Mouse (Mus musculus) embryonic facial prominence, embryonic 10.5 days (tissue): ENCODE measurements around the gene Hist3h2a. TPM values are rescaled to one million over a fixed set of nuclear protein-coding genes. Genes with fewer than 3 reads are reported as not detected.

ENCODE experiments used
- DNase-seq: peaks from one replicate; pipeline ENCODE4 v3.0.0-alpha.2; 2017; ENCODE audit warnings: low spot score
- H3K27ac ChIP-seq: fragments of 300-500 bp; sonication (generic); replicated peaks from 2 replicates; pipeline ENCODE4 v1.5.1; 2016; ENCODE audit warnings: mild to moderate bottlenecking
- H3K27me3 ChIP-seq: fragments of 300-500 bp; sonication (generic); replicated peaks from 2 replicates; pipeline ENCODE4 v1.6.1; 2016; ENCODE audit warnings: low read depth, mild to moderate bottlenecking; ENCODE audit not compliant: poor library complexity, severe bottlenecking
- H3K36me3 ChIP-seq: fragments of 300-500 bp; sonication (generic); replicated peaks from 2 replicates; pipeline ENCODE4 v1.6.1; 2016; ENCODE audit warnings: mild to moderate bottlenecking, moderate library complexity
- H3K4me1 ChIP-seq: fragments of 300-500 bp; sonication (generic); 2 replicates; pipeline ENCODE4 v1.6.1; 2016
- H3K4me3 ChIP-seq: fragments of 300-500 bp; sonication (generic); 2 replicates; pipeline ENCODE4 v1.5.1; 2016; ENCODE audit warnings: mild to moderate bottlenecking, moderate library complexity
- H3K9me3 ChIP-seq: fragments of 300-500 bp; sonication (generic); 2 replicates; pipeline ENCODE4 v1.6.1; 2016; ENCODE audit warnings: mild to moderate bottlenecking
- WGBS: fragments of 180-500 bp; shearing (Covaris S2); methylation state at CpG from one replicate; pipeline ENCODE4 v1.1.7; 2016; 5-methylcytosine and 5-hydroxymethylcytosine counted together
- polyA plus RNA-seq: library from polyadenylated mRNA; unstranded; fragments of >200 nt; fragmentation: Nextera tagmentation; extraction: Ambion mirVana; gene quantifications from 2 replicates; pipeline ENCODE4 v1.2.1, GENCODE M21; 2016

Hist3h2a gene
- 17.8 and 19.0 TPM in 2 replicates for polyA plus RNA-seq

DNA sequence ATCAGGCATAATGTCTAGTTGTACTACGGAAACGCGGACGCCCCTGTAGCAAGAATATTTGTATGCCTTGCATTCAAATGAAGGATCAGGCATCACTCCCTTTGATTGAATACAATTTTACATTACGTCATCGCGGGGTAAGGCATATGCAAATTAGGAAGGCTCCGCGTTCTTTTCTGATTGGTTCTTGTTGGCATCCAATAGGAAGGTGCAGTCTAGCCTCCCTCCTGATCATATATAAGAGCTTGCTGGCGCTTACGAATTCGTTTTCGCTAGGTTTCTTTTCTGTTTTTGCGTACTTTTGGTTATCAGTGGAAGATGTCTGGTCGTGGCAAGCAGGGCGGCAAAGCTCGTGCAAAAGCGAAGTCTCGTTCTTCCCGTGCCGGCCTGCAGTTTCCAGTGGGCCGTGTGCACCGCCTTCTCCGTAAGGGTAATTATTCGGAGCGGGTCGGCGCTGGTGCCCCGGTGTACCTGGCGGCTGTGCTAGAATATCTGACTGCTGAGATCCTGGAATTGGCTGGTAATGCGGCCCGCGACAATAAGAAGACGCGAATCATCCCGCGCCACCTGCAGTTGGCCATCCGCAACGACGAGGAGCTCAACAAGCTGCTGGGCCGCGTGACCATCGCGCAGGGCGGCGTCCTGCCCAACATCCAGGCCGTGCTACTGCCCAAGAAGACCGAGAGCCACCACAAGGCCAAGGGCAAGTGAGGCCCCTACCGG is at the start of gene Hist3h2a, which contains the start of gene Trim17:
TSS of gene Hist3h2a (plus strand) at position 266 of the 723 bp plus-strand sequence.
TSS of gene Trim17 (plus strand) at position 266 of the 723 bp plus-strand sequence.
- Histone ChIP-seq H3K4me3 (peak within 1 kb of the TSS; percentile 83), H3K27ac (peak within 1 kb of the TSS; percentile 96), H3K9me3 (no peaks in the 10 kb centered on the region), H3K27me3 (peaks cover 48% of the 10 kb centered on the region), H3K4me1 (peaks cover 43% of the 10 kb centered on the region), H3K36me3 (peaks cover 19% of the 10 kb centered on the region)
- WGBS: under 1% methylated on average over 49 of the region's 49 CpGs
- DNase-seq: peak; percentile 85

DNA sequence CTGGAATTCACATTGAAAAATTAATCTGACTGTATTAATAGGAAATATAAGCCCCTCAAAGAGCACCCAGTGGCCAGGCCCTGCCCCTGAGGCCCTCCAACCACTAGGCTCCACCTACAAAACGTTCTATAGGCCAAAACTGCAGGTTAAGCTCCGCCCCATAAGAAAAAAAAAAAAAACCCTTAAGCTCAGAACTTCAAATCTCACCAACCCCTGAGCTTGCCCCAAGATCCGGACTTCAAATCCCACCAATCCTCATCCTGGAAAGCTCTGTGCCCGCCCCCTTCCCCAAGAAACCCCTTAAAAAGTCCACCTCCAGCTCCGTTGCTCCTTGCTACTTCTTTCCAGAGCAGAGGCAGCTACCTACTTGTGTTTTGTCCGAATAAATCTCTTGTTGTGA is 49.6 kb upstream of the Hist3h2a start:
- Histone ChIP-seq H3K4me1 (peaks cover 13% of the 10 kb centered on the region), H3K36me3 (peaks cover 24% of the 10 kb centered on the region), H3K9me3 (no peaks in the 10 kb centered on the region), H3K27ac (no peak overlapping the region), H3K4me3 (peak overlapping the region; percentile 84), H3K27me3 (no peaks in the 10 kb centered on the region)
- WGBS: 47% methylated on average over 6 of the region's 6 CpGs
- peak; percentile 42 for DNase-seq

DNA sequence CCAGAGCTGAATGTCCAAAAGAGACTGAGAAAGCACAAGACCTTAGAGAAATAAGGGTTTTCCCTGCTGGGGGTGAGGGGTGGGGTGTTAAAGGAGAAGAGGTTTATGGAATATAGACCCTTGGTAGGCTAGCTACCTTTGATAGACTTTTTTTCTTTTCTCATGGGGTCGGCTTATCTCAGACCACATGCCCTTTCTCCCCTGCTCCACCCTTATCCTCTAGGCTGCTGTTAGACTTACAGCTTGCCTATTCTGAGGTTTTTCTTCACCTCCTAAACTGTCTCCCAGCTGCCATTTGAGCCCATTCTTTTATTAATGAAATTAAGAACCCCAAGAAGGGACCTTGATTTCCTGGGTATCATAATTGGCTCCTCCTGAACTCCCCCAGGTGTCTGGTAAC is 40.7 kb upstream of the Hist3h2a start:
- WGBS: 93% methylated on average over 1 of the region's 1 CpGs
- no peak overlapping the region; the same call in 1 of the 2 replicates for H3K27ac ChIP-seq

DNA sequence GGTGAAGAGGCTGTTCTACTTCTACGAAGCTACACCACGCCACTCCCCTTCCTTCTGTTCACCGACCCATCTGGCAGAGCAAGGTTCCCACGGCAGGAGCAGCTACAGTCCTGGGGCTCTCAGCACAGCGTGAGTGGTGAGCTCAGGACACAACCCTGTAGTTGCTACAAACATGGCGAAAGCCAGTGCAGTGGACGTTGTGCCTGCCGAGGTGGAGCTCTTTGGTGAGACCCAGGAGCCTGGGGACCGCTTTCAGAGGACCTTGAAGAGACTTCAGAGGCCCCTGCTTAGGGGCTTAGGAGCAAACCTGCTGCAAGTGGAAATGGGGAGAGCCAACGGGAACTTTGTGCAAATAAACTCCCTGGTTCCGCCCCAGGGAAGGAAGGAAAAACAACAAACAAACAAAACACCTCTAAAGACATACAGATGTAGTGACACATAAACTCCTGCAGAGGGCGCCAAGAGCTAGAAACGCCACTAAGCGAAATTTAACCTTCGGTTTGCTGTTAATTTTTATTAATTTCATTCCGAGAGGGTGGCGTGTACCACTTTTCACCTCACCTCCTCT is 39.9 kb upstream of the Hist3h2a start:
- Histone ChIP-seq H3K27me3 (no peaks in the 10 kb centered on the region; the same call in 1 of the 2 replicates), H3K36me3 (no peaks in the 10 kb centered on the region), H3K4me3 (peak overlapping the region; percentile 48), H3K27ac (peak overlapping the region; percentile 82), H3K4me1 (peaks cover 15% of the 10 kb centered on the region), H3K9me3 (no peaks in the 10 kb centered on the region)
- WGBS: 19% methylated on average over 17 of the region's 17 CpGs
- DNase-seq: peak; percentile 40

More for the DNA sequence above, 40.7 kb upstream of the Hist3h2a start:
- Histone ChIP-seq H3K4me3 (no peak overlapping the region), H3K9me3 (no peaks in the 10 kb centered on the region), H3K4me1 (peaks cover 13% of the 10 kb centered on the region; the same call in 1 of the 2 replicates), H3K36me3 (no peaks in the 10 kb centered on the region), H3K27me3 (no peaks in the 10 kb centered on the region; the same call in 1 of the 2 replicates)
- no peak for DNase-seq

DNA sequence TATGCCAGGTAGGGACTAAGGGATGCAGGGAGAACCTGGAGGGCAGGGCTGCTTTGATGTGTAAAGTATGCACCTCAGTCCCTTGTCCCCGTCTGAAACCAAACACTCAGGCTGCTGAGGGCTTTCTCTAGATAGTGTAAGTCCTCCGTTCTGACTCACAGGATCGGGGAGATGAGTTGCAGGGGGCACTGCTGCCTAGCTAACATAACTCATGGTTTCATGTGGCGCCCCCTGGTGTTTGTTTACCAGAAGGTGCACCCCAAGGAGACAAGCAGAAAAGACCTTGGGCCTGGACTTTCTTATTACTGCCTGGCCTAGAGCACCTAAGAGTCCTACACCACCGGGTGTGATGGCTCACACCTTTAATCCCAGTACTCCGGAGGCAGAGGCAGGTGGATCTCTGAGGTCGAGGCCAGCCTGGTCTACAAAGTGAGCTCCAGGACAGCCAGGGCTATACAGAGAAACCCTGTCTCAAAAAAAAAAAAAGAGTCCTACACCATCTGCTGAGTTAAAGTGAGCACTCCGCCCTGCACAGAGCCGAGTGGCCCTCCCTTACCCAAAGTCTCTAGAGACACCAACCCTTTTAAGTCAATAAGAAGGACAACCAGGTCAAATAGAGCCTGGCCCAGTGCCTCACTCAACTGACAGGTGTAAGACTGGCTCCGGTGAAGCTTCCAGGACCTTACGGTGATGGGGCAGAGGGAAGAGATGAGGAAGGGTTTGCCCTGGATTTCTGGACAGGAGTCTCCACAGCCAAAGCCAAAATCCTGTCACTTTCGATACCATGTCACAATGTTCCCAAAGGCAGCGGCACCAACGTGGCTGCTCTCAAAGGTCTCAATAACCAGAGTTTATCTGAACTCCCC is 37.4 kb upstream of the Hist3h2a start:
- WGBS: 55% methylated on average over 14 of the region's 14 CpGs
- Histone ChIP-seq H3K4me3 (no peak overlapping the region), H3K9me3 (no peaks in the 10 kb centered on the region), H3K27me3 (no peaks in the 10 kb centered on the region; the same call in 1 of the 2 replicates), H3K4me1 (peaks cover 17% of the 10 kb centered on the region), H3K27ac (no peak overlapping the region), H3K36me3 (no peaks in the 10 kb centered on the region)
- peak; percentile 51 for DNase-seq

DNA sequence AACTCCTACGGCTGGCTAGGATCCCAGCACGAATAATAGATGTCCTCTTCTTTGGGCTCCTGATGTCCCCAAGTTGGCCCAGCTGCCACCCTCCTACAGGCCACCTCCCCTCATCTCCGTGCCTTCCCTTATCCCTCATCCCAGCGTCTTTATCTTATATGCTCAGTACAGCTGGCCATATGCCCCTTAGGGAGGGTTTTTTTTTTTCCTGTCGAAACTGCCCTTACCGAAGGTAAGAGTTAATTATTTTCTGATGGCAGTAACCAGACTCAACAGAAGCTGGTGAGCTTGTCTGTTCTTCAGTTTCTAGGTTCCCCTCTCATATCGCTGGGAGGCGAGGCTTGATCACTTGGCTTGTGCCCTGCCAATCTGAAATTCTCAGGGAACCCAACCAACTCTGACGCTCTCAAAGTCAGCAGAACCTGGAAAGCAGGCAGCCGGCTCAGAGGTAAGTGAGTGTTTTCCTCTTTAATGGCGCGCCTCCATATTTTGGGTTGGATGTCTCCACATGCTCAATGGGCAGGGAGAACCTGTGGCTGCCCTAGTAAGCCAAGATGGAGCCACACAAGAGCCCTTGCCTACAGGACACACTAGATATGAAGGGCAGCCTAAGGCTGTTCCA is 36.6 kb upstream of the Hist3h2a start, which contains the start of gene Btnl10:
TSS of gene Btnl10 (plus strand) at position 164 of the 622 bp plus-strand sequence.
- no peaks in the 10 kb centered on the region for H3K36me3 ChIP-seq
- H3K4me3 ChIP-seq: no peak within 1 kb of the TSS
- 82% methylated on average over 12 of the region's 12 CpGs for WGBS

DNA sequence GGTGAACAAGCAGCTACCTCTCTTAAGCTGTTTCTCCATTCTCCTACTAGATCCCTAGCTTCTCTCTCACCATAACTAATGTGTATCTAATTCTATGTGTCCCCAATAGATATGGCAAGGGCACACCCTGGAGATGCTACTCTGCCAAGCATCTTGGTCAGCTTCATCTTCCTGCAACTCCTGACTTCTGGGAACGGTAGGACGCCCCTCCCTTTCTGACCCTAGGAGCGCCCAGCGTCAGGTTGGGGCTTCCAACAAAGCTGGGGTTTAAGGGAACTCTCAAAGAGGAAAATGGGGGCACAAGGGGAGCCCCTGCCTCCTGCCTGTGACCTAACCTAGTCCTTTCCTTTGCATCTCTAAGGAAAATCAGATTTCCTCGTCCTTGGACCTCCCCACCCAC is 35.7 kb upstream of the Hist3h2a start:
- H3K9me3 ChIP-seq: no peaks in the 10 kb centered on the region
- H3K36me3 ChIP-seq: no peaks in the 10 kb centered on the region
- H3K4me3 ChIP-seq: no peak overlapping the region
- H3K4me1 ChIP-seq: peaks cover 17% of the 10 kb centered on the region
- 79% methylated on average over 5 of the region's 5 CpGs for WGBS
- no peak for DNase-seq
- H3K27ac ChIP-seq: no peak overlapping the region
- no peaks in the 10 kb centered on the region; the same call in 1 of the 2 replicates for H3K27me3 ChIP-seq

More for the DNA sequence above, 36.6 kb upstream of the Hist3h2a start, which contains the start of gene Btnl10:
- Histone ChIP-seq H3K27me3 (no peaks in the 10 kb centered on the region; the same call in 1 of the 2 replicates), H3K27ac (no peak within 1 kb of the TSS), H3K9me3 (no peaks in the 10 kb centered on the region), H3K4me1 (peaks cover 17% of the 10 kb centered on the region)
- DNase-seq: no peak

DNA sequence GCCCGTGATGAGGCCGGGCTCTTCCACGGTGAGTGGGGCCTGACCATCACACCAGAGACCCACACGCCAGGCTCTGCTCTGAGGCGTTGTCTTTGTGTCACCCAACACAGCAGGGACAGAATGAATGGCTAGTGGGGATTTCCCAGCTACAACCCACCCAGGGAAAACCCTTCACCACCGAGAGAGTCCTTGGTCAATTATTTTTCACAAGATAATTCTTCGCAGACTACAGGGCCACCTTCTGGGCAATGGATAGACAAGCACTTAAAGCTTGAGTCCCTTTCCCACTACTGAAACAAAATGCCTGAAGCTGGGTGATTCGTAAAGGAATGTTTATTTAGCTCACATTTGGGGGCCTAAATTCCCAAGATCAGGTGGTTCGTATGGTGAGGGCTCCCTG is 32.1 kb upstream of the Hist3h2a start:
- Histone ChIP-seq H3K9me3 (no peaks in the 10 kb centered on the region), H3K27ac (no peak overlapping the region), H3K27me3 (no peaks in the 10 kb centered on the region), H3K4me3 (no peak overlapping the region), H3K4me1 (peaks cover 10% of the 10 kb centered on the region), H3K36me3 (no peaks in the 10 kb centered on the region)
- DNase-seq: no peak
- 86% methylated on average over 9 of the region's 9 CpGs for WGBS

DNA sequence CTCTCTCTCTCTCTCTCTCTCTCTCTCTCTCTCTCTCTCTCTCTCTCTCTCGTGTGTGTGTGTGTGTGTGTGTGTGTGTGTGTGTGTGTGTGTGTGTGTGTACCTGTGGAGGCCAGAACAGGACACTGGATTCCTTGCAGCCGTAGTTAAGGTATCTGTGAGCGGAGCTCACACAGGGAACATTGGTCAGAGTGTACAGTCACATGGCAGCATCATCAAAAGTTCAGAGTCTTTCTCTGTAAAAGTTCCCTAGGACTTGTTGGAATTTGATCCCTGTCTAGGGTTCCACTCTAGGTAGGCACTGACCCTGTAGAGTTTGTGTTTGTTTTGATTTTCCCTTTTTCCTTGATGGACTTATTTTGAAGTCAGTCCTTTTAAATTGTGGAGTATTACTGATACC is 27.8 kb upstream of the Hist3h2a start:
- WGBS: 80% methylated on average over 2 of the region's 3 CpGs
- Histone ChIP-seq H3K4me3 (no peak overlapping the region), H3K4me1 (peaks cover 11% of the 10 kb centered on the region), H3K27ac (no peak overlapping the region), H3K9me3 (no peaks in the 10 kb centered on the region), H3K36me3 (peaks cover 8% of the 10 kb centered on the region), H3K27me3 (no peaks in the 10 kb centered on the region)
- DNase-seq: no peak

DNA sequence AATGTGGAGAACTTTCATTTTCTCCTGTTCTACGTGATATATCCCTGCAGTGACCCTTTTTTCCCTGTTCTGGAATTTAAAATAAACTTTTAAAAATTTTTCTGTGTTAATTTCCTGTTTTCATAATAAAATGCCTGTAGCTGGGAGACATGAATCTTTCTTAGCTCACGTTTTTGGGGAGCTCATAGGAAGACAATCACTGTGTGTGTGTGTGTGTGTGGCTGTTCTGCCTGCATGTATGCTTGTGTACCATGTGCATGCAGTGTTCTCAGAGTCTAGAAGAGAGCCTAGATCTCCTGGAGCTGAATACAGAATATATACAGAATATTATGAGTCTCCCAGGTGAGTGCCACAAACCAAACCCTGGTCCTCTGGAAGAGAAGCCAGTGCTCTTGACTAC is 27.4 kb upstream of the Hist3h2a start:
- Histone ChIP-seq H3K4me1 (peaks cover 11% of the 10 kb centered on the region), H3K27me3 (no peaks in the 10 kb centered on the region), H3K4me3 (no peak overlapping the region), H3K9me3 (no peaks in the 10 kb centered on the region), H3K36me3 (peaks cover 12% of the 10 kb centered on the region), H3K27ac (no peak overlapping the region)
- DNase-seq: no peak
- WGBS: 68% methylated on average over 2 of the region's 2 CpGs

DNA sequence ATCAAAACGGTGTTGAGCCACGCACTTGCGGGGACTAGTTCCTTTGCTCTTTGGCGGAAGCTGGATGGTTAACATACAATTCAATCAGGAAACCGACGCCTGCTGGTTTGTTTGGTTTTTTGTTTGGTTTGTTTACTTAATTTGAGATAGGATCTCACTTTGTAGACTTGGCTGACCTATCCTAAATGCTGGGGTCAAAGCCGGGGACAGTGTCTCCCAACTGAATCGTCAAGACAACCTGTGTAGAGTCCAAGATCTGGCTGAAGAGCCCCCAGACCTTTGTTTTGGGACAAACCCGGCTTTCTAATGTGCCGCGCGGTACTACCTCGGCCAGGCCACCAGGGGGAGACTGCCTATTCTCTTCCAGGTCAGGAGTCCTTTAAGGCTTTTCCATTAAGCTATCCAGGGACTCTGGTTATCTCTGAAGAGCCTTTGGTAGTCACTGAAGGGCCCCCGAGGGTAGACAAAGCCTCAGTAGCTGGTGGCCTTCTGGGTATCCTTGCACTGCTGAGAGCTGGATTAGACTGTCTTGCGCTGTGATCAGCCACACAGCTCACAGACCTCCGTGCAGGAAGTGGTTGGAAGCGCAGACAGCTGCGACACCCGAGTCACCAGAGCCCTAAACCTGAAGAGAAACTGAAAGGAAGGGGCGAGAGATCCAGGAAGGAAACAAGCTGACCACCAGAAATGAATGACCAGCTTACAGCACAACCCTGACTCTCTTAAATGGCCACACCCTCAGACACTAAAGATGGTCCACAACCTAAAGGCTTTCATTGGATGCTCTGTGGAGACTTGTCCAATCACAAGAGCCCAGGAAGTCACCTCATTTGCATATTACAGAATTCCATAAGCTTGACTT is 26.5 kb upstream of the Hist3h2a start:
- Histone ChIP-seq H3K9me3 (no peaks in the 10 kb centered on the region), H3K27ac (peak overlapping the region; percentile 66), H3K4me1 (peaks cover 11% of the 10 kb centered on the region), H3K27me3 (no peaks in the 10 kb centered on the region), H3K36me3 (peaks cover 22% of the 10 kb centered on the region), H3K4me3 (peak overlapping the region; percentile 37)
- 36% methylated on average over 20 of the region's 20 CpGs for WGBS
- peak; percentile 82 for DNase-seq
